Mouse (Mus musculus): ENCODE results near the gene Qrich2. TPM values are rescaled to one million over a fixed set of nuclear protein-coding genes. Genes with fewer than 3 reads are reported as not detected.

The Qrich2 gene
- total and polyA plus RNA-seq, 3 experiments: 0.29 to 0.38 (median 0.32) TPM

- Histone ChIP-seq H3K79me2 (replicated peaks; ENCODE audit: control insufficient read depth, extremely low read depth, insufficient read depth, poor library complexity, severe bottlenecking) (peaks cover 28% of the 10 kb centered on the region), H3K27me3 (replicated peaks) (no peaks in the 10 kb centered on the region), H3K4me1 (ENCODE audit: control insufficient read depth in 1 of 2, insufficient read depth in 2 of 2) (peaks cover 55 to 92% of the 10 kb centered on the region in 2 experiments), H3K9ac (ENCODE audit: insufficient read depth, low read depth) (peak overlapping the region; percentile 57), H3K27ac (ENCODE audit: insufficient read depth, low read depth) (peak overlapping the region; percentile 99), H3K36me3 (replicated peaks in 1 of 2; ENCODE audit: control insufficient read depth in 1 of 2, insufficient read depth in 1 of 2, low read length in 1 of 2) (peaks cover 0 to 3% of the 10 kb centered on the region in 2 experiments), H3K4me3 (replicated peaks in 1 of 3; ENCODE audit: low read depth in 2 of 3, low read length in 2 of 3, poor library complexity in 1 of 3) (peak overlapping the region in 1 of 3 experiments; percentile 0), H3K9me3 (replicated peaks; ENCODE audit: low read length) (no peaks in the 10 kb centered on the region), H3K4me2 (ENCODE audit: insufficient read depth, low read depth, poor library complexity, severe bottlenecking) (peak overlapping the region; percentile 63)
- peak; percentile 98 for DNase-seq (ENCODE audit: extremely low read depth)
- TF ChIP-seq USF1 (IDR thresholded peaks at IDR 0.05; ENCODE audit: low read depth, low read length) (no peak), KAT2A (IDR thresholded peaks at IDR 0.05; ENCODE audit: insufficient replicate concordance, low read length) (0 out of 2 replicates have a peak, but pooled peaks have one; percentile 11), ZKSCAN1 (IDR thresholded peaks at IDR 0.05; ENCODE audit: borderline replicate concordance, low read depth, low read length) (no peak), ELF1 (IDR thresholded peaks at IDR 0.05; ENCODE audit: low read depth, low read length) (peak; percentile 51; the same call in 1 of the 2 replicates), E2F4 (IDR thresholded peaks at IDR 0.05; ENCODE audit: insufficient replicate concordance, low read depth, low read length) (0 out of 2 replicates have a peak, but pooled peaks have one; percentile 16), CTCF (conservative IDR thresholded peaks at IDR 0.05 in 1 of 2, IDR thresholded peaks at IDR 0.05 in 1 of 2; ENCODE audit: low read depth in 2 of 2, low read length in 2 of 2) (no peak; a peak in 1 of 4 replicates), MAX (IDR thresholded peaks at IDR 0.05; ENCODE audit: low read length) (peak; percentile 93), EP300 (IDR thresholded peaks at IDR 0.05; ENCODE audit: low read length) (peak; percentile 89), PAX5 (IDR thresholded peaks at IDR 0.05; ENCODE audit: low read length) (no peak), MEF2A (IDR thresholded peaks at IDR 0.05; ENCODE audit: borderline replicate concordance, low read depth, low read length) (peak; percentile 91), HCFC1 (IDR thresholded peaks at IDR 0.05; ENCODE audit: low read depth, low read length) (0 out of 2 replicates have a peak, but pooled peaks have one; percentile 43), CHD2 (IDR thresholded peaks at IDR 0.05; ENCODE audit: low read length) (peak; percentile 97), SMC3 (IDR thresholded peaks at IDR 0.05; ENCODE audit: low read depth, low read length) (peak; percentile 55), USF2 (conservative IDR thresholded peaks at IDR 0.05; ENCODE audit: low read depth, low read length) (no peak), RAD21 (IDR thresholded peaks at IDR 0.05; ENCODE audit: low read depth, low read length) (peak; percentile 45), NRF1 (IDR thresholded peaks at IDR 0.05; ENCODE audit: low read depth, low read length) (peak; percentile 55), CHD1 (IDR thresholded peaks at IDR 0.05; ENCODE audit: low read depth, low read length) (no peak; the same call in 1 of the 2 replicates), RCOR1 (conservative IDR thresholded peaks at IDR 0.05; ENCODE audit: low read depth, low read length) (no peak; the same call in 1 of the 2 replicates), TBP (conservative IDR thresholded peaks at IDR 0.05; ENCODE audit: low read depth, low read length) (peak; percentile 80), ETS1 (conservative IDR thresholded peaks at IDR 0.05; ENCODE audit: low read depth, low read length) (peak; percentile 95), JUN (IDR thresholded peaks at IDR 0.05; ENCODE audit: insufficient read depth, low read depth, low read length) (peak; percentile 46), MXI1 (IDR thresholded peaks at IDR 0.05; ENCODE audit: low read depth, low read length) (peak; percentile 71; the same call in 1 of the 2 replicates), NELFE (IDR thresholded peaks at IDR 0.05; ENCODE audit: low read depth, low read length) (no peak; the same call in 1 of the 2 replicates), TCF12 (IDR thresholded peaks at IDR 0.05; ENCODE audit: low read depth, low read length) (peak; percentile 98), BHLHE40 (IDR thresholded peaks at IDR 0.05; ENCODE audit: low read depth, low read length) (peak; percentile 91), ZNF384 (IDR thresholded peaks at IDR 0.05; ENCODE audit: low read depth, low read length) (peak; percentile 59; the same call in 1 of the 2 replicates), SIN3A (IDR thresholded peaks at IDR 0.05; ENCODE audit: low read length) (peak; percentile 80), ZMIZ1 (IDR thresholded peaks at IDR 0.05; ENCODE audit: low read depth, low read length) (peak; percentile 59; the same call in 1 of the 2 replicates), IRF4 (IDR thresholded peaks at IDR 0.05; ENCODE audit: low read depth, low read length) (peak; percentile 80), MYC (IDR thresholded peaks at IDR 0.05; ENCODE audit: low read depth, low read length) (peak; percentile 91), JUND (conservative IDR thresholded peaks at IDR 0.05; ENCODE audit: low read depth, low read length) (peak; percentile 68), MAZ (IDR thresholded peaks at IDR 0.05; ENCODE audit: low read depth, low read length) (peak; percentile 98), MAFK (IDR thresholded peaks at IDR 0.05; ENCODE audit: insufficient replicate concordance, low read length) (peak; percentile 71)
- in situ Hi-C loops (cut with MboI; ENCODE audit: low pct_ligation_motif_present, low pct_unique_long_range_greater_than_20kb, low sequenced_read_pairs): loop anchor here (25.0 kb wide), 1 partner anchor 781 kb away; the partner anchor contains the start of gene Slc25a19
- dilution Hi-C loops (cut with MboI; ENCODE audit: extremely low pct_ligation_motif_present, extremely low pct_unique_long_range_greater_than_20kb, low sequenced_read_pairs): no loop called here
Measured at GRCm38 (mm10) chr11:116418194-116418840, 47.7 kb downstream of the Qrich2 start.

Data from CH12.LX (cell line).